Mouse (Mus musculus) testis, adult 2 months (tissue): ENCODE data around the gene B4galt2.

Experiments
- CTCF ChIP-seq: fragments of 200-500 bp; IDR thresholded peaks from 2 replicates; pipeline ENCODE4 v1.5.1; 2012; ENCODE audit warnings: low read depth, mild to moderate bottlenecking, inconsistent platforms, low read length, moderate library complexity; ENCODE audit not compliant: control insufficient read depth, insufficient read depth, insufficient replicate concordance
- POLR2A ChIP-seq: fragments of 200-500 bp; IDR thresholded peaks from 2 replicates; pipeline ENCODE4 v1.6.1; 2012; ENCODE audit warnings: low read depth, mild to moderate bottlenecking, inconsistent platforms, low read length, moderate library complexity; ENCODE audit not compliant: control insufficient read depth

GRCm38 (mm10) chr4:117841566-117841965 lies 41.7 kb downstream of the B4galt2 start:
- TF ChIP-seq CTCF (no peak), POLR2A (no peak)
